Mouse (Mus musculus) thymus, postnatal 0 days (tissue): ENCODE measurements at regions not wholly inside any gene's neighbourhood (a gene's known extent, or its start where the extent isn't known, plus 50 kb on each side); places are given as distances from the start of the nearest gene placed in this dataset.

Source experiments
- DNase-seq: peaks from one replicate; pipeline ENCODE4 v3.0.0-alpha.2; 2015; ENCODE audit warnings: low spot score

DNA sequence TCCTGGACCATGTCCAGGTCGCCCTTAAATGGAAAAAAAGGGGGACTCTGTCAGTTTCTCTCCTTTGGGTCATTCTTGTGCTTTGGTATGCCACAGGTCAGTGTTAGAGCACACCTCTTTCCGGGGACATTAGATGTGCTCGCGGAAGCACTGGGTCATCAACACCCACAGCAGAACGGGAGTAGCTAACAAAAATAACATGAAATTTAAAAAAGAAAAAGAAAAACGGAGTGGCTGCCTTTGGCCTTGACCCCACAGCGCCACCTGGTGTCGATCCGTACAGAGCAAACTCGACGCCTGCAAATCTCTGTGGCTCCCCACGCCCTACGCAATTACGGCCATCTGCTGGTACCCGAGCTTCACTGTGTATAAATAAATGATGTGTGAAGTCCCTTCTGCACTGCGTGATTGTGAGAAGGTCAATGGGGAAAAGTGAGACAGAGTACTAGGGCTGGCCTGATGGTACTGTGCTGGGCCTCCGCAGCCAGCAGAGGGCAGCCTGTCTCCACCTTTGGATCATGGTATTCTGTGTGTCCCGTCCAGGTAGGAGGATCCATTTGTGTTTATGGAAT lies 99.0 kb upstream of the Slc7a12 start:
- peak; percentile 20 for DNase-seq

DNA sequence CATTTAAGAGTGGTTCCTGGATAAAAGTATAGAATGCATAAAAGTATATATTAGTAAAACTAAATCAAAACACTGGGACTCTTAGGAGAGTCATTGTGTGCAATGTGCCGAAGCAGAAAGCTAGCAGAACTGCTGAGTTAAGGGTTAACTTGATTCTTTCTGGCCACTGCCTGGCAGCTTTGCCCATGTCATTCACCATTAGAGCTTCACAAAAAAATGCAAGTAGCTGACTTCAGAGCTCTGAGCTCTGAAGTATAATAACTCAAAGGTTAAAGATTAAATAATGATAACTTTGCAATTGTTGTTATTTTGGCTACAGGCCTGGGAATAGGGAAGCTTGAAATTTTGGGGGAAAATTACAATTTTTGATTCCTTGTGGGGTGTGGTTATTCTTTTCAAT lies 89.8 kb upstream of the Slc7a12 start:
- DNase-seq: no peak

DNA sequence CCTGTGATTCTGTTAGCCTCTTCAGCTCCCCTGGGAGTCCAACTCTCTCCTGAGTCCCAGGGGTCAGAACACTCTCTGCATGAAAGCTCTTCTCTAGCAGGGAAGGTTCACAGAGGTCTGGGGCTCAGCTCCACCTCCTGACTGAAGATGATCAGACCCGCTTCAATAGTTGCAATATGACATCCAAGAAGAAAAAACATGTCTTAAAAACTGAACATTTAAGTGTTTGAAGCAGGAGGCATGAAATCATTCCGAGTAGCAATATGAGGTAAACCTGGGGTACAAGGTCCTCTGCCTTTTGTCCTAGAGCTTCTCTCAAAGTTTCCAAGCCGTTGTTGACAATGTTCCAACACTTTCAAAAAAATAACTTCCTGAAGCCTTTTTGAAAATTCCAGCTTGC lies 81.8 kb upstream of the Slc7a12 start:
- DNase-seq: no peak

DNA sequence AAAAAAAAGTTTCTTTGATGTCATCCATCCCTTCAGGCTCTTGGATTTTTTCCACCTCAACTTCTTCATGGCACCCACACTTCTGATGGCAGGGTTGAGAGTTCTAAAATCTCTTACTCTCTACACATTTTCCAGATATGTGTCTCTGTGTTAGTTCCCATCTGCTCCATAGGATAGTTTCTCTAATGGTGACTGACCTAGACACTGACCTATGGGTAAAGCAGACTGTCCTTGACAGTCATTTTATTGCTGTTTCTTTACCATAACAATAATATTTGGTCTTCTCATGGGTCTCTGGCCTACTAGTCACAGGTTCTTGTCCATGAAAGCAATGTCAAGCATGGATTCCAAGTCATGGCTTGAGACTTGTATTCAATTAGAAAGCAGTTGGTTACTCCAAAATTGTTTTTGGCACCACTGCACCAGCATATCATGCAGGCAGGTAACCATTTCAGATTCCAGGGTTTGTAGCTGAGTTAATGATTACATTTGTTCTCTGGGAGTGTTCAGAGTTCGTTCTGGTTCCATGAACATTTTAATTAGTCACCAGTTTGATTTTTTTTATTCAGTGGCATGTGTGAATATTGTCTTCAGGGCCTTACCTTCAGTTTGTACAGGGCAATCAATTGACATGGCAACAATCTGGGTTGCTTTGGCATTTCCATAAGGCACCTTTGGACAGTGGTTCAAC lies 71.9 kb upstream of the Slc7a12 start:
- DNase-seq: no peak
